Mouse (Mus musculus) kidney, adult 2 months (tissue): ENCODE data around the gene Cyp26a1. TPM values are rescaled to one million over a fixed set of nuclear protein-coding genes. Genes with fewer than 3 reads are reported as not detected.

Source experiments
- DNase-seq: peaks from one replicate; pipeline ENCODE4 v3.0.0; 2021
- H3K27ac ChIP-seq: fragments of 200-500 bp; 2 replicates; pipeline ENCODE4 v1.5.1; 2012; ENCODE audit warnings: low read depth, low read length, control low read depth, inconsistent platforms; ENCODE audit not compliant: insufficient read depth
- H3K27me3 ChIP-seq: fragments of 200-500 bp; replicated peaks from 2 replicates; pipeline ENCODE4 v1.6.1; 2012; ENCODE audit warnings: mild to moderate bottlenecking, moderate library complexity, low read length, inconsistent platforms; ENCODE audit not compliant: control insufficient read depth, insufficient read depth
- H3K36me3 ChIP-seq: fragments of 200-500 bp; 2 replicates; pipeline ENCODE4 v1.6.1; 2012; ENCODE audit warnings: mild to moderate bottlenecking, moderate library complexity, low read length, inconsistent platforms; ENCODE audit not compliant: control insufficient read depth, insufficient read depth
- H3K4me1 ChIP-seq: fragments of 200-500 bp; 2 replicates; pipeline ENCODE4 v1.6.1; 2011; ENCODE audit warnings: low read length; ENCODE audit not compliant: control insufficient read depth, insufficient read depth
- H3K4me3 ChIP-seq: fragments of 200-500 bp; 2 replicates; pipeline ENCODE4 v1.5.1; 2011; ENCODE audit warnings: mild to moderate bottlenecking, low read depth, low read length, control low read depth; ENCODE audit not compliant: insufficient read depth
- CTCF ChIP-seq: fragments of 200-500 bp; conservative IDR thresholded peaks from 2 replicates; pipeline ENCODE4 v1.5.1; 2011; ENCODE audit warnings: low read depth, mild to moderate bottlenecking, control low read depth, low read length, moderate library complexity, mixed read lengths; ENCODE audit not compliant: insufficient read depth, insufficient read length
- POLR2A ChIP-seq: fragments of 200-500 bp; IDR thresholded peaks from one replicate; pipeline ENCODE4 v1.6.1; 2011; ENCODE audit warnings: low read depth, low read length, control low read depth
- WGBS: fragments of 180-500 bp; shearing (Covaris S2); methylation state at CpG from one replicate; pipeline ENCODE4 v1.1.7; 2018; 5-methylcytosine and 5-hydroxymethylcytosine counted together
- polyA plus RNA-seq: library from polyadenylated mRNA; depleted of rRNA; stranded (reverse); fragments of >200 nt; gene quantifications from 2 replicates; pipeline ENCODE4 v1.2.3, GENCODE M21; 2012

The Cyp26a1 gene
- polyA plus RNA-seq, 1 experiment: 0.33 TPM

- H3K4me3 ChIP-seq: no peak overlapping the region
- no peaks in the 10 kb centered on the region; the same call in 1 of the 2 replicates for H3K36me3 ChIP-seq
- WGBS: 87% methylated on average over 5 of the region's 5 CpGs
- no peak for DNase-seq
- TF ChIP-seq CTCF (no peak), POLR2A (no peak)
- H3K27ac ChIP-seq: no peak overlapping the region
- H3K27me3 ChIP-seq: no peaks in the 10 kb centered on the region
- 0 out of 2 replicates have a peak, but pooled peaks cover 2% of the 10 kb centered on the region for H3K4me1 ChIP-seq
These were observed 28.9 kb upstream of the Cyp26a1 start for GRCm38 (mm10) chr19:37668657-37669056.

- H3K4me1 ChIP-seq: no peaks in the 10 kb centered on the region
- no peaks in the 10 kb centered on the region; the same call in 1 of the 2 replicates for H3K36me3 ChIP-seq
- no peak for TF ChIP-seq CTCF
- TF ChIP-seq POLR2A: no peak
- no peaks in the 10 kb centered on the region for H3K27me3 ChIP-seq
- H3K27ac ChIP-seq: no peak overlapping the region
- DNase-seq: no peak
- 75% methylated on average over 5 of the region's 5 CpGs for WGBS
- H3K4me3 ChIP-seq: no peak overlapping the region
These were observed 28.1 kb upstream of the Cyp26a1 start for GRCm38 (mm10) chr19:37669486-37669885.

DNA sequence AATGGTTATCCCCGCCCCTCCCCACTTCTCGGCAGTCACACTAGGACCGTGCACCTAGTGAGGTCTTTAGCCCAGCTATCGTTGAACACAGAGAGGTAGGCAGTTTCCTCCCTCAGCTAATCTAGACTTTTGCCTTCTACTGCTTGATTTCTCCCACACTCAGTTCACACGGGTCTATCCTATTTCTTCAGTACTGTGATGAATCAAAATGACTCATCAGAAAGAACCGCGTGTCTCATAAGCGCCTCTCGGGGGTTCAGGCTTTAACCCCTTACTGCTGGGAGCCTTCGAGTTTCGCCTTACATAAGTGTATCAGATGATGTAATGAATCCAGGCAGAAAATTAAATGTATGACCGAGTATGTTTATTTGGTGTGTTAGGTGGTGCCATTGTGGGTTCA lies 24.2 kb upstream of the Cyp26a1 start:
- Histone ChIP-seq H3K4me1 (no peaks in the 10 kb centered on the region), H3K27me3 (no peaks in the 10 kb centered on the region), H3K4me3 (no peak overlapping the region), H3K36me3 (no peaks in the 10 kb centered on the region), H3K27ac (no peak overlapping the region)
- TF ChIP-seq POLR2A (no peak), CTCF (no peak)
- 53% methylated on average over 12 of the region's 12 CpGs for WGBS
- DNase-seq: no peak

DNA sequence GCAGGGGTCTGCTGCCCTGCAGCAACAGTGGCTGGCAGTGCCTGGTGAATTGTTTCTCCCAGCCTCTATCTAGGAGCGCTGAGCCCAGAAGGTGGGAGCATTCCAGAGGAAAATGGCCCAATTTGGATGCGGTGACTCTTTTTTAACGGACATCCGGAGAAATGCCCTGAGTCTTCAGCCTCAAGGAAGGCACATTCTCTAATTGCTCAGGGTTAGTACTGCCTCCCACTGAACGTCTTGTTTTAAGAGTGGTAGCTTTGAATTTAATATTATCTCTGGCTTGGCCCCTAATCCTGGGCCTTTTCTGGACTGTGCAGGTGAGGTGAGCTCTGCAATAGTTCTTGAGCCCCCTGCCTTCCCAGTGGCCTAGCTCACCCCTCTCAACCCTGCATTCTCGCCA lies 12.3 kb upstream of the Cyp26a1 start, which contains the start of gene Cyp26c1:
Cyp26c1 (plus strand) TSS at position 301 of the 400 bp plus-strand sequence.
- Histone ChIP-seq H3K4me3 (no peak within 1 kb of the TSS), H3K36me3 (peaks cover 2% of the 10 kb centered on the region), H3K27ac (no peak within 1 kb of the TSS), H3K27me3 (no peaks in the 10 kb centered on the region), H3K4me1 (no peaks in the 10 kb centered on the region)
- TF ChIP-seq POLR2A (no peak), CTCF (no peak)
- no peak for DNase-seq
- WGBS: 62% methylated on average over 6 of the region's 6 CpGs

- no peaks in the 10 kb centered on the region for H3K27me3 ChIP-seq
These were observed 11.3 kb upstream of the Cyp26a1 start for GRCm38 (mm10) chr19:37686347-37686746.

GRCm38 (mm10) chr19:37686941-37687850 lies 10.4 kb upstream of the Cyp26a1 start:
- WGBS: 47% methylated on average over 62 of the region's 62 CpGs
- Histone ChIP-seq H3K27ac (no peak overlapping the region), H3K36me3 (peaks cover 2% of the 10 kb centered on the region), H3K4me3 (no peak overlapping the region), H3K4me1 (no peaks in the 10 kb centered on the region), H3K27me3 (no peaks in the 10 kb centered on the region)
- DNase-seq: no peak
- TF ChIP-seq POLR2A: no peak
- TF ChIP-seq CTCF: no peak

More at GRCm38 (mm10) chr19:37686347-37686746, 11.3 kb upstream of the Cyp26a1 start:
- TF ChIP-seq POLR2A (no peak), CTCF (no peak)
- no peak for DNase-seq
- 69% methylated on average over 23 of the region's 23 CpGs for WGBS
- Histone ChIP-seq H3K4me1 (no peaks in the 10 kb centered on the region), H3K4me3 (no peak overlapping the region), H3K36me3 (peaks cover 2% of the 10 kb centered on the region), H3K27ac (no peak overlapping the region)

- 65% methylated on average over 5 of the region's 5 CpGs for WGBS
- H3K4me3 ChIP-seq: no peak overlapping the region
- no peak for TF ChIP-seq CTCF
- TF ChIP-seq POLR2A: no peak
- H3K27me3 ChIP-seq: no peaks in the 10 kb centered on the region
- H3K36me3 ChIP-seq: peaks cover 2% of the 10 kb centered on the region
- H3K4me1 ChIP-seq: no peaks in the 10 kb centered on the region
- H3K27ac ChIP-seq: no peak overlapping the region
- no peak for DNase-seq
These were observed 8.1 kb upstream of the Cyp26a1 start for GRCm38 (mm10) chr19:37689478-37689877.
